Mouse (Mus musculus) left cerebral cortex, postnatal 36 days (tissue): ENCODE data around the gene A4galt. TPM values are rescaled to one million over a fixed set of nuclear protein-coding genes. Genes with fewer than 3 reads are reported as not detected.
A peak's percentile ranks its signal among the peaks of the same experiment; 100 is the strongest.

Experiments used
- DNase-seq, 2 experiments: peaks; one replicate each; pipeline ENCODE4 v3.0.0; 2021 to 2022; ENCODE audit warnings: low spot score in 2 of 2, mixed read lengths in 1 of 2
- intact Hi-C: fragments of 180-260 bp; cut with DNase I; formaldehyde crosslinking; loops from one replicate; pipeline ENCODE4 v1.15.1; 2025
- total RNA-seq, 2 experiments: library from RNA; stranded (reverse); gene quantifications; 2 replicates each; pipeline ENCODE4 v1.2.3; 2021

A4galt gene
- total RNA-seq, 2 experiments from 2014 or later, result 3.4 to 4.1 TPM

GRCm38 (mm10) chr15:83233219-83233992 is 18.2 kb downstream of the A4galt start:
- intact Hi-C loops, result no loop called here
- DNase-seq, result peak in 1 of 2 experiments; percentile 36

- intact Hi-C loops, result no loop called here
- no peak for DNase-seq
These were observed 24.0 kb downstream of the A4galt start for GRCm38 (mm10) chr15:83227559-83227958.

GRCm38 (mm10) chr15:83226871-83227270 is 24.7 kb downstream of the A4galt start:
- DNase-seq, result no peak
- intact Hi-C loops, result no loop called here

GRCm38 (mm10) chr15:83226066-83226834 is 25.3 kb downstream of the A4galt start:
- no peak for DNase-seq

GRCm38 (mm10) chr15:83224136-83224766 is 27.3 kb downstream of the A4galt start:
- DNase-seq, result peak in 1 of 2 experiments; percentile 14
- intact Hi-C loops, result no loop called here

More at GRCm38 (mm10) chr15:83226066-83226834, 25.3 kb downstream of the A4galt start:
- intact Hi-C loops, result no loop called here

GRCm38 (mm10) chr15:83223208-83223962 is 28.2 kb downstream of the A4galt start:
- no peak for DNase-seq
- intact Hi-C loops, result no loop called here

GRCm38 (mm10) chr15:83221721-83222120 is 29.9 kb downstream of the A4galt start:
- intact Hi-C loops, result no loop called here
- DNase-seq, result no peak

- no peak for DNase-seq
- intact Hi-C loops, result no loop called here
These were observed 31.1 kb downstream of the A4galt start for GRCm38 (mm10) chr15:83220368-83221013.

- intact Hi-C loops, result no loop called here
- no peak for DNase-seq
These were observed 36.0 kb downstream of the A4galt start for GRCm38 (mm10) chr15:83215322-83216216.

GRCm38 (mm10) chr15:83210229-83210628 is 41.3 kb downstream of the A4galt start:
- intact Hi-C loops, result loop anchor here (5.0 kb wide), 2 partner anchors 107 to 307 kb away; no protein-coding TSS in a partner anchor
- peak in 1 of 2 experiments; percentile 27 for DNase-seq

GRCm38 (mm10) chr15:83209719-83210118 is 41.9 kb downstream of the A4galt start:
- no peak for DNase-seq
- intact Hi-C loops, result loop anchor here (5.0 to 10.0 kb wide), 4 partner anchors 108 to 405 kb away; no protein-coding TSS in a partner anchor

GRCm38 (mm10) chr15:83209092-83209695 is 42.4 kb downstream of the A4galt start:
- intact Hi-C loops, result loop anchor here (5.0 to 10.0 kb wide), 2 partner anchors 158 to 404 kb away; no protein-coding TSS in a partner anchor
- no peak for DNase-seq

- intact Hi-C loops, result loop anchor here (5.0 to 10.0 kb wide), 2 partner anchors 162 to 400 kb away; no protein-coding TSS in a partner anchor
These were observed 46.7 kb downstream of the A4galt start for GRCm38 (mm10) chr15:83204731-83205451.

GRCm38 (mm10) chr15:83202412-83202811 is 49.2 kb downstream of the A4galt start:
- no peak for DNase-seq
- intact Hi-C loops, result loop anchor here (10.0 kb wide), 1 partner anchor 398 kb away; no protein-coding TSS in a partner anchor

More at GRCm38 (mm10) chr15:83204731-83205451, 46.7 kb downstream of the A4galt start:
- peak in 1 of 2 experiments; percentile 33 for DNase-seq

- intact Hi-C loops, result no loop called here
- no peak for DNase-seq
These were observed 58.2 kb downstream of the A4galt start for GRCm38 (mm10) chr15:83193413-83193812.

- intact Hi-C loops, result no loop called here
- DNase-seq, result no peak
These were observed 69.2 kb downstream of the A4galt start for GRCm38 (mm10) chr15:83182351-83182750.
